Mouse (Mus musculus) layer of hippocampus, adult 2 months (tissue): ENCODE results near the gene Fam189a1. TPM values are rescaled to one million over a fixed set of nuclear protein-coding genes. Genes with fewer than 3 reads are reported as not detected.
A peak's percentile ranks its signal among the peaks of the same experiment; 100 is the strongest.

Experiments
- DNase-seq, 2 experiments: peaks; one replicate each; pipeline ENCODE4 v3.0.0; 2022; ENCODE audit warnings: low spot score in 2 of 2
- H3K27ac ChIP-seq: fragments of 200-600 bp; 2 replicates; pipeline ENCODE4 v1.8.1; 2022
- H3K4me3 ChIP-seq: fragments of 200-600 bp; 2 replicates; pipeline ENCODE4 v1.8.1; 2022; ENCODE audit warnings: mild to moderate bottlenecking
- CTCF ChIP-seq: fragments of 200-600 bp; conservative IDR thresholded peaks from 2 replicates; pipeline ENCODE4 v1.8.1; 2022; ENCODE audit warnings: antibody characterized with exemption, mild to moderate bottlenecking, moderate library complexity
- total RNA-seq, 2 experiments: library from RNA; stranded (reverse); gene quantifications; 2 replicates each; pipeline ENCODE4 v1.2.3; 2021

Fam189a1 gene
- total RNA-seq, 2 experiments from 2014 or later, result 63.6 to 66.3 TPM

GRCm38 (mm10) chr7:65010275-65010674 lies 146.1 kb downstream of the Fam189a1 start:
- no peak overlapping the region for H3K4me3 ChIP-seq
- TF ChIP-seq CTCF, result no peak
- DNase-seq, result no peak
- no peak overlapping the region for H3K27ac ChIP-seq

GRCm38 (mm10) chr7:65005731-65006130 lies 150.6 kb downstream of the Fam189a1 start:
- TF ChIP-seq CTCF, result no peak
- no peak overlapping the region for H3K4me3 ChIP-seq
- DNase-seq, result no peak
- H3K27ac ChIP-seq, result no peak overlapping the region

GRCm38 (mm10) chr7:64999718-65000214 lies 156.6 kb downstream of the Fam189a1 start:
- no peak for DNase-seq
- Histone ChIP-seq H3K4me3 (no peak overlapping the region), H3K27ac (peak overlapping the region; percentile 36; the same call in 1 of the 2 replicates)
- no peak for TF ChIP-seq CTCF

GRCm38 (mm10) chr7:64997743-64998142 lies 158.6 kb downstream of the Fam189a1 start:
- no peak overlapping the region for H3K27ac ChIP-seq
- no peak for DNase-seq
- no peak overlapping the region for H3K4me3 ChIP-seq
- TF ChIP-seq CTCF, result no peak

- H3K27ac ChIP-seq, result no peak overlapping the region
- DNase-seq, result no peak
- no peak for TF ChIP-seq CTCF
- H3K4me3 ChIP-seq, result no peak overlapping the region
Measured at GRCm38 (mm10) chr7:64995946-64996444, 160.4 kb downstream of the Fam189a1 start.

GRCm38 (mm10) chr7:64989406-64989805 lies 167.0 kb downstream of the Fam189a1 start:
- TF ChIP-seq CTCF, result no peak
- DNase-seq, result no peak
- Histone ChIP-seq H3K4me3 (no peak overlapping the region), H3K27ac (no peak overlapping the region)

- Histone ChIP-seq H3K27ac (no peak overlapping the region), H3K4me3 (no peak overlapping the region)
- no peak for DNase-seq
- TF ChIP-seq CTCF, result no peak
Measured at GRCm38 (mm10) chr7:64988015-64988414, 168.4 kb downstream of the Fam189a1 start.

- TF ChIP-seq CTCF, result no peak
- Histone ChIP-seq H3K4me3 (no peak overlapping the region), H3K27ac (peak overlapping the region; percentile 67)
- DNase-seq, result peak; percentile 47 to 75
Measured at GRCm38 (mm10) chr7:64984468-64985120, 171.8 kb downstream of the Fam189a1 start.

- no peak for DNase-seq
- no peak for TF ChIP-seq CTCF
- Histone ChIP-seq H3K27ac (no peak overlapping the region), H3K4me3 (no peak overlapping the region)
Measured at GRCm38 (mm10) chr7:64981511-64982235, 174.7 kb downstream of the Fam189a1 start.

GRCm38 (mm10) chr7:64973590-64974262 lies 182.6 kb downstream of the Fam189a1 start:
- Histone ChIP-seq H3K4me3 (no peak overlapping the region), H3K27ac (no peak overlapping the region)
- no peak for DNase-seq
- no peak for TF ChIP-seq CTCF

- H3K4me3 ChIP-seq, result no peak overlapping the region
- H3K27ac ChIP-seq, result no peak overlapping the region
- no peak for TF ChIP-seq CTCF
- no peak for DNase-seq
Measured at GRCm38 (mm10) chr7:64962128-64962527, 194.2 kb downstream of the Fam189a1 start.

GRCm38 (mm10) chr7:64959087-64959486 lies 197.3 kb downstream of the Fam189a1 start:
- DNase-seq, result no peak
- no peak overlapping the region for H3K4me3 ChIP-seq
- H3K27ac ChIP-seq, result no peak overlapping the region
- TF ChIP-seq CTCF, result no peak

- no peak for TF ChIP-seq CTCF
- H3K4me3 ChIP-seq, result no peak overlapping the region
- DNase-seq, result no peak
- H3K27ac ChIP-seq, result no peak overlapping the region
Measured at GRCm38 (mm10) chr7:64952181-64952580, 204.2 kb downstream of the Fam189a1 start.
